Mouse (Mus musculus): ENCODE data around the gene Tmem11. TPM values are rescaled to one million over a fixed set of nuclear protein-coding genes. Genes with fewer than 3 reads are reported as not detected.
A peak's percentile ranks its signal among the peaks of the same experiment; 100 is the strongest.
"Not testable (repeated sequence)": the region's sequence is repeated elsewhere in the genome, so short reads cannot be mapped to it uniquely, and the experiment has no call there.

Gene Tmem11
- polyA plus RNA-seq, 1 experiment from 2014 or later = 59.8 TPM

- no peaks in the 10 kb centered on the region for H3K27me3 ChIP-seq (ENCODE audit: control insufficient read depth, insufficient read depth, low read length)
- H3K4me3 ChIP-seq (ENCODE audit: low read depth, low read length) = no peak overlapping the region
- H3K36me3 ChIP-seq (ENCODE audit: control insufficient read depth, insufficient read depth, low read length) = peaks cover 2% of the 10 kb centered on the region; the same call in 1 of the 2 replicates
- no peak overlapping the region for H3K9ac ChIP-seq (ENCODE audit: low read length)
- 89% methylated on average over 7 of the region's 7 CpGs for WGBS
- no peak overlapping the region for H3K4me2 ChIP-seq (ENCODE audit: low read depth, low read length, severe bottlenecking)
- no peak for DNase-seq (ENCODE audit: low spot score)
- H3K9me3 ChIP-seq (ENCODE audit: control insufficient read depth, low read length) = no peaks in the 10 kb centered on the region
- H3K4me1 ChIP-seq (replicated peaks; ENCODE audit: control insufficient read depth, insufficient read depth, low read length) = no peaks in the 10 kb centered on the region
- H3K27ac ChIP-seq (ENCODE audit: low read depth, low read length) = no peak overlapping the region
- ATAC-seq (replicated peaks; ENCODE audit: low FRiP score) = no peak
These were observed 22.9 kb upstream of the Tmem11 start for GRCm38 (mm10) chr11:60902001-60902400.

- H3K27ac ChIP-seq (ENCODE audit: low read depth, low read length) = no peak overlapping the region
- ATAC-seq (replicated peaks; ENCODE audit: low FRiP score) = no peak
- H3K9ac ChIP-seq (ENCODE audit: low read length) = no peak overlapping the region
- no peaks in the 10 kb centered on the region; the same call in 1 of the 2 replicates for H3K27me3 ChIP-seq (ENCODE audit: control insufficient read depth, insufficient read depth, low read length)
- WGBS = 15% methylated on average over 4 of the region's 4 CpGs
- no peak overlapping the region for H3K4me3 ChIP-seq (ENCODE audit: low read depth, low read length)
- no peak overlapping the region for H3K4me2 ChIP-seq (ENCODE audit: low read depth, low read length, severe bottlenecking)
- no peak for DNase-seq (ENCODE audit: low spot score)
- H3K4me1 ChIP-seq (replicated peaks; ENCODE audit: control insufficient read depth, insufficient read depth, low read length) = peaks cover 2% of the 10 kb centered on the region; the same call in 1 of the 2 replicates
- H3K36me3 ChIP-seq (ENCODE audit: control insufficient read depth, insufficient read depth, low read length) = no peaks in the 10 kb centered on the region
- no peaks in the 10 kb centered on the region for H3K9me3 ChIP-seq (ENCODE audit: control insufficient read depth, low read length)
These were observed 16.8 kb upstream of the Tmem11 start for GRCm38 (mm10) chr11:60895915-60896314.

GRCm38 (mm10) chr11:60890744-60891143 is 11.7 kb upstream of the Tmem11 start:
- Histone ChIP-seq H3K36me3 (ENCODE audit: control insufficient read depth, insufficient read depth, low read length) (no peaks in the 10 kb centered on the region), H3K27me3 (ENCODE audit: control insufficient read depth, insufficient read depth, low read length) (no peaks in the 10 kb centered on the region), H3K4me1 (replicated peaks; ENCODE audit: control insufficient read depth, insufficient read depth, low read length) (peaks cover 2% of the 10 kb centered on the region; the same call in 1 of the 2 replicates), H3K4me3 (ENCODE audit: low read depth, low read length) (no peak overlapping the region), H3K27ac (ENCODE audit: low read depth, low read length) (no peak overlapping the region), H3K4me2 (ENCODE audit: low read depth, low read length, severe bottlenecking) (no peak overlapping the region), H3K9me3 (ENCODE audit: control insufficient read depth, low read length) (no peaks in the 10 kb centered on the region), H3K9ac (ENCODE audit: low read length) (no peak overlapping the region)
- WGBS = 54% methylated on average over 3 of the region's 3 CpGs
- no peak for DNase-seq (ENCODE audit: low spot score)
- ATAC-seq (replicated peaks; ENCODE audit: low FRiP score) = no peak

- DNase-seq (ENCODE audit: low spot score) (no peak), ATAC-seq (replicated peaks; ENCODE audit: low FRiP score) (no peak)
- Histone ChIP-seq H3K9ac (ENCODE audit: low read length) (no peak overlapping the region), H3K36me3 (ENCODE audit: control insufficient read depth, insufficient read depth, low read length) (no peaks in the 10 kb centered on the region), H3K4me3 (ENCODE audit: low read depth, low read length) (no peak overlapping the region), H3K27me3 (ENCODE audit: control insufficient read depth, insufficient read depth, low read length) (no peaks in the 10 kb centered on the region), H3K4me1 (replicated peaks; ENCODE audit: control insufficient read depth, insufficient read depth, low read length) (no peaks in the 10 kb centered on the region), H3K9me3 (ENCODE audit: control insufficient read depth, low read length) (no peaks in the 10 kb centered on the region), H3K27ac (ENCODE audit: low read depth, low read length) (no peak overlapping the region), H3K4me2 (ENCODE audit: low read depth, low read length, severe bottlenecking) (no peak overlapping the region)
- whole genome bisulfite sequencing = 73% methylated on average over 6 of the region's 6 CpGs
These were observed 11.2 kb upstream of the Tmem11 start for GRCm38 (mm10) chr11:60890286-60890685.

- H3K27ac ChIP-seq (ENCODE audit: low read depth, low read length) = no peak overlapping the region
- DNase-seq (ENCODE audit: low spot score) (no peak), ATAC-seq (replicated peaks; ENCODE audit: low FRiP score) (no peak)
- no peaks in the 10 kb centered on the region for H3K36me3 ChIP-seq (ENCODE audit: control insufficient read depth, insufficient read depth, low read length)
- H3K9ac ChIP-seq (ENCODE audit: low read length) = no peak overlapping the region
- no peak overlapping the region for H3K4me2 ChIP-seq (ENCODE audit: low read depth, low read length, severe bottlenecking)
- H3K4me3 ChIP-seq (ENCODE audit: low read depth, low read length) = no peak overlapping the region
- H3K9me3 ChIP-seq (ENCODE audit: control insufficient read depth, low read length) = no peaks in the 10 kb centered on the region
- 63% methylated on average over 2 of the region's 2 CpGs for WGBS
- H3K27me3 ChIP-seq (ENCODE audit: control insufficient read depth, insufficient read depth, low read length) = no peaks in the 10 kb centered on the region
- no peaks in the 10 kb centered on the region for H3K4me1 ChIP-seq (replicated peaks; ENCODE audit: control insufficient read depth, insufficient read depth, low read length)
These were observed 10.8 kb upstream of the Tmem11 start for GRCm38 (mm10) chr11:60889861-60890260.

- not testable (repeated sequence) for H3K4me1 ChIP-seq (replicated peaks; ENCODE audit: control insufficient read depth, insufficient read depth, low read length); H3K27me3 ChIP-seq (ENCODE audit: control insufficient read depth, insufficient read depth, low read length); H3K27ac ChIP-seq (ENCODE audit: low read depth, low read length); H3K36me3 ChIP-seq (ENCODE audit: control insufficient read depth, insufficient read depth, low read length); H3K9ac ChIP-seq (ENCODE audit: low read length); DNase-seq (ENCODE audit: low spot score); H3K4me2 ChIP-seq (ENCODE audit: low read depth, low read length, severe bottlenecking); ATAC-seq (replicated peaks; ENCODE audit: low FRiP score); H3K4me3 ChIP-seq (ENCODE audit: low read depth, low read length); H3K9me3 ChIP-seq (ENCODE audit: control insufficient read depth, low read length)
- WGBS = 89% methylated on average over 2 of the region's 3 CpGs
These were observed 7.9 kb upstream of the Tmem11 start for GRCm38 (mm10) chr11:60886986-60887385.

GRCm38 (mm10) chr11:60882386-60882785 is 3.3 kb upstream of the Tmem11 start:
- 0 out of 2 replicates have a peak, but pooled peaks cover 6% of the 10 kb centered on the region for H3K4me1 ChIP-seq (replicated peaks; ENCODE audit: control insufficient read depth, insufficient read depth, low read length)
- H3K4me2 ChIP-seq (ENCODE audit: low read depth, low read length, severe bottlenecking) = no peak overlapping the region
- no peaks in the 10 kb centered on the region for H3K36me3 ChIP-seq (ENCODE audit: control insufficient read depth, insufficient read depth, low read length)
- no peak overlapping the region for H3K4me3 ChIP-seq (ENCODE audit: low read depth, low read length)
- no peak overlapping the region for H3K9ac ChIP-seq (ENCODE audit: low read length)
- 83% methylated on average over 3 of the region's 3 CpGs for WGBS
- H3K27me3 ChIP-seq (ENCODE audit: control insufficient read depth, insufficient read depth, low read length) = no peaks in the 10 kb centered on the region
- no peaks in the 10 kb centered on the region for H3K9me3 ChIP-seq (ENCODE audit: control insufficient read depth, low read length)
- H3K27ac ChIP-seq (ENCODE audit: low read depth, low read length) = no peak overlapping the region
- DNase-seq (ENCODE audit: low spot score) (no peak), ATAC-seq (replicated peaks; ENCODE audit: low FRiP score) (no peak)

- 93% methylated on average over 4 of the region's 4 CpGs for WGBS
- Histone ChIP-seq H3K9ac (ENCODE audit: low read length) (no peak overlapping the region), H3K4me1 (replicated peaks; ENCODE audit: control insufficient read depth, insufficient read depth, low read length) (peaks cover 10% of the 10 kb centered on the region; the same call in 1 of the 2 replicates), H3K9me3 (ENCODE audit: control insufficient read depth, low read length) (no peaks in the 10 kb centered on the region), H3K4me3 (ENCODE audit: low read depth, low read length) (no peak overlapping the region), H3K27me3 (ENCODE audit: control insufficient read depth, insufficient read depth, low read length) (no peaks in the 10 kb centered on the region), H3K36me3 (ENCODE audit: control insufficient read depth, insufficient read depth, low read length) (no peaks in the 10 kb centered on the region), H3K27ac (ENCODE audit: low read depth, low read length) (no peak overlapping the region), H3K4me2 (ENCODE audit: low read depth, low read length, severe bottlenecking) (no peak overlapping the region)
- ATAC-seq (replicated peaks; ENCODE audit: low FRiP score) (no peak), DNase-seq (ENCODE audit: low spot score) (no peak)
These were observed 1.5 kb upstream of the Tmem11 start for GRCm38 (mm10) chr11:60880559-60880958.

GRCm38 (mm10) chr11:60879423-60879822 is 351 bp upstream of the Tmem11 start:
- Histone ChIP-seq H3K4me1 (replicated peaks; ENCODE audit: control insufficient read depth, insufficient read depth, low read length) (peaks cover 10% of the 10 kb centered on the region; the same call in 1 of the 2 replicates), H3K4me3 (ENCODE audit: low read depth, low read length) (peak overlapping the region; percentile 99), H3K9ac (ENCODE audit: low read length) (peak overlapping the region; percentile 92), H3K4me2 (ENCODE audit: low read depth, low read length, severe bottlenecking) (peak overlapping the region; percentile 84), H3K9me3 (ENCODE audit: control insufficient read depth, low read length) (no peaks in the 10 kb centered on the region), H3K27ac (ENCODE audit: low read depth, low read length) (peak overlapping the region; percentile 93), H3K27me3 (ENCODE audit: control insufficient read depth, insufficient read depth, low read length) (no peaks in the 10 kb centered on the region), H3K36me3 (ENCODE audit: control insufficient read depth, insufficient read depth, low read length) (no peaks in the 10 kb centered on the region)
- DNase-seq (ENCODE audit: low spot score) (peak; percentile 75), ATAC-seq (replicated peaks; ENCODE audit: low FRiP score) (no peak)
- 1% methylated on average over 11 of the region's 11 CpGs for WGBS

All from forebrain, embryonic 11.5 days (tissue).